Mouse (Mus musculus) CH12.LX (cell line): ENCODE measurements around the gene Babam2. TPM values are rescaled to one million over a fixed set of nuclear protein-coding genes. Genes with fewer than 3 reads are reported as not detected.

Source experiments
- DNase-seq: peaks from one replicate; pipeline ENCODE4 v3.0.0-alpha.2; 2013; ENCODE audit errors: extremely low read depth
- H3K27ac ChIP-seq: 2 replicates; pipeline ENCODE4 v1.5.1; 2012; ENCODE audit warnings: low read depth, mild to moderate bottlenecking, control low read depth, moderate library complexity; ENCODE audit not compliant: insufficient read depth
- H3K27me3 ChIP-seq: replicated peaks from 2 replicates; pipeline ENCODE3; 2012; ENCODE audit warnings: inconsistent platforms
- H3K36me3 ChIP-seq, 2 experiments: replicated peaks in 1 of 2; 2 replicates each; pipeline versions ENCODE3 to v1.6.1; 2012; ENCODE audit warnings: inconsistent platforms in 1 of 2, low read length in 1 of 2, mild to moderate bottlenecking in 1 of 2, mixed read lengths in 1 of 2, moderate library complexity in 1 of 2; ENCODE audit not compliant: control insufficient read depth in 1 of 2, insufficient read depth in 1 of 2
- H3K4me1 ChIP-seq, 2 experiments: 2 replicates each; pipeline ENCODE4 v1.6.1; 2012; ENCODE audit warnings: inconsistent platforms in 1 of 2, moderate library complexity in 1 of 2; ENCODE audit not compliant: insufficient read depth in 2 of 2, control insufficient read depth in 1 of 2
- H3K4me2 ChIP-seq: 2 replicates; pipeline ENCODE4 v1.6.1; 2012; ENCODE audit warnings: low read depth, mild to moderate bottlenecking, control low read depth; ENCODE audit not compliant: poor library complexity, insufficient read depth, severe bottlenecking
- H3K4me3 ChIP-seq, 3 experiments: fragments of 150-350 bp in 1 of 3; sonication (generic) in 1 of 3; replicated peaks in 1 of 3; 2 replicates each; pipeline versions ENCODE3 to v1.5.1; 2011 to 2012; ENCODE audit warnings: low read depth in 2 of 3, low read length in 2 of 3, mild to moderate bottlenecking in 2 of 3, moderate library complexity in 2 of 3, control low read depth in 1 of 3, improper control_type of control experiment in 1 of 3, inconsistent platforms in 1 of 3, mixed read lengths in 1 of 3; ENCODE audit not compliant: poor library complexity in 1 of 3
- H3K79me2 ChIP-seq: replicated peaks from 2 replicates; pipeline ENCODE4 v1.6.1; 2012; ENCODE audit warnings: mild to moderate bottlenecking, moderate library complexity; ENCODE audit not compliant: control insufficient read depth, poor library complexity, insufficient read depth, severe bottlenecking; ENCODE audit errors: extremely low read depth
- H3K9ac ChIP-seq: 2 replicates; pipeline ENCODE4 v1.6.1; 2012; ENCODE audit warnings: low read depth, mild to moderate bottlenecking, control low read depth, moderate library complexity; ENCODE audit not compliant: insufficient read depth
- H3K9me3 ChIP-seq: replicated peaks from 2 replicates; pipeline ENCODE3; 2012; ENCODE audit warnings: low read length, inconsistent platforms, mixed read lengths
- BHLHE40 ChIP-seq: IDR thresholded peaks from 2 replicates; pipeline ENCODE4 v1.6.1; 2011; ENCODE audit warnings: mild to moderate bottlenecking, low read depth, low read length, improper control_type of control experiment
- CHD1 ChIP-seq: IDR thresholded peaks from 2 replicates; pipeline ENCODE4 v1.6.1; 2012; ENCODE audit warnings: low read depth, low read length, improper control_type of control experiment, inconsistent platforms
- CHD2 ChIP-seq: IDR thresholded peaks from 2 replicates; pipeline ENCODE4 v1.6.1; 2011; ENCODE audit warnings: low read length, improper control_type of control experiment
- CTCF ChIP-seq, 2 experiments: IDR thresholded peaks in 1 of 2; conservative IDR thresholded peaks in 1 of 2; 2 replicates each; pipeline ENCODE4 v1.5.1; 2011 to 2012; ENCODE audit warnings: low read depth in 2 of 2, low read length in 2 of 2, improper control_type of control experiment in 1 of 2, inconsistent platforms in 1 of 2, mild to moderate bottlenecking in 1 of 2, moderate library complexity in 1 of 2
- EP300 ChIP-seq: IDR thresholded peaks from 2 replicates; pipeline ENCODE4 v1.6.1; 2011; ENCODE audit warnings: low read length, improper control_type of control experiment
- ETS1 ChIP-seq: conservative IDR thresholded peaks from 2 replicates; pipeline ENCODE4 v1.6.1; 2012; ENCODE audit warnings: low read depth, mild to moderate bottlenecking, inconsistent platforms, low read length, improper control_type of control experiment, moderate library complexity
- GABPA ChIP-seq: IDR thresholded peaks from 2 replicates; pipeline ENCODE4 v1.6.1; 2012; ENCODE audit warnings: low read depth, low read length, improper control_type of control experiment, inconsistent platforms; ENCODE audit not compliant: insufficient replicate concordance
- HCFC1 ChIP-seq: IDR thresholded peaks from 2 replicates; pipeline ENCODE4 v1.6.1; 2012; ENCODE audit warnings: low read depth, mild to moderate bottlenecking, inconsistent platforms, low read length, improper control_type of control experiment
- JUND ChIP-seq: conservative IDR thresholded peaks from 2 replicates; pipeline ENCODE4 v1.6.1; 2011; ENCODE audit warnings: low read depth, low read length, improper control_type of control experiment
- MAZ ChIP-seq: IDR thresholded peaks from 2 replicates; pipeline ENCODE4 v1.6.1; 2012; ENCODE audit warnings: low read depth, mild to moderate bottlenecking, inconsistent platforms, low read length, improper control_type of control experiment, moderate library complexity
- MEF2A ChIP-seq: IDR thresholded peaks from 2 replicates; pipeline ENCODE4 v1.6.1; 2014; ENCODE audit warnings: low read depth, mild to moderate bottlenecking, inconsistent platforms, low read length, improper control_type of control experiment, borderline replicate concordance
- MXI1 ChIP-seq: IDR thresholded peaks from 2 replicates; pipeline ENCODE4 v1.6.1; 2011; ENCODE audit warnings: mild to moderate bottlenecking, low read depth, low read length, improper control_type of control experiment
- NELFE ChIP-seq: IDR thresholded peaks from 2 replicates; pipeline ENCODE4 v1.6.1; 2011; ENCODE audit warnings: low read depth, low read length, improper control_type of control experiment
- POLR2A ChIP-seq: IDR thresholded peaks from 2 replicates; pipeline ENCODE4 v1.6.1; 2011; ENCODE audit warnings: low read depth, mild to moderate bottlenecking, improper control_type of control experiment, low read length
- POLR2AphosphoS2 ChIP-seq: IDR thresholded peaks from 2 replicates; pipeline ENCODE4 v1.6.1; 2011; ENCODE audit warnings: low read depth, low read length, improper control_type of control experiment
- RAD21 ChIP-seq: IDR thresholded peaks from 2 replicates; pipeline ENCODE4 v1.6.1; 2011; ENCODE audit warnings: low read depth, mild to moderate bottlenecking, low read length, improper control_type of control experiment, moderate library complexity
- SIN3A ChIP-seq: IDR thresholded peaks from 2 replicates; pipeline ENCODE4 v1.6.1; 2012; ENCODE audit warnings: low read length, improper control_type of control experiment, inconsistent platforms
- USF2 ChIP-seq: conservative IDR thresholded peaks from 2 replicates; pipeline ENCODE4 v1.6.1; 2011; ENCODE audit warnings: low read depth, low read length, improper control_type of control experiment
- ZKSCAN1 ChIP-seq: IDR thresholded peaks from 2 replicates; pipeline ENCODE4 v1.6.1; 2012; ENCODE audit warnings: low read depth, inconsistent platforms, low read length, improper control_type of control experiment, borderline replicate concordance
- ZMIZ1 ChIP-seq: IDR thresholded peaks from 2 replicates; pipeline ENCODE4 v1.6.1; 2012; ENCODE audit warnings: low read depth, mild to moderate bottlenecking, inconsistent platforms, low read length, improper control_type of control experiment
- ZNF384 ChIP-seq: IDR thresholded peaks from 2 replicates; pipeline ENCODE4 v1.6.1; 2012; ENCODE audit warnings: low read depth, low read length, improper control_type of control experiment, inconsistent platforms
- dilution Hi-C: fragments of 300-500 bp; cut with MboI; formaldehyde crosslinking; loops from 2 replicates; pipeline ENCODE4 v1.14.3; 2020; ENCODE audit warnings: low sequenced_read_pairs; ENCODE audit not compliant: extremely low pct_unique_long_range_greater_than_20kb, extremely low pct_ligation_motif_present
- in situ Hi-C: fragments of 300-500 bp; cut with MboI; formaldehyde crosslinking; loops from 3 replicates; pipeline ENCODE4 v1.14.3; 2019; ENCODE audit warnings: low sequenced_read_pairs, low pct_ligation_motif_present, low pct_unique_long_range_greater_than_20kb, mixed read lengths
- polyA plus RNA-seq: library from polyadenylated mRNA; unstranded; fragments of >175 nt; gene quantifications from 2 replicates; pipeline ENCODE4 v1.2.1, GENCODE M21; 2012; ENCODE audit warnings: low read depth; ENCODE audit not compliant: insufficient read length
- total RNA-seq, 2 experiments: library from RNA; depleted of rRNA; stranded (reverse); fragments of 300-350 nt in 1 of 2; fragments of >200 nt in 1 of 2; gene quantifications; 2 replicates each; pipeline ENCODE4 v1.2.3; 2012 to 2014

The Babam2 gene
- total and polyA plus RNA-seq, 3 experiments: 38.2 to 78.0 (median 39.8) TPM

- no peaks in the 10 kb centered on the region for H3K27me3 ChIP-seq
- no peak overlapping the region for H3K4me3 ChIP-seq
- no peak overlapping the region for H3K9ac ChIP-seq
- no peak overlapping the region for H3K27ac ChIP-seq
- H3K4me2 ChIP-seq: no peak overlapping the region
- H3K4me1 ChIP-seq: peaks cover 0 to 30% of the 10 kb centered on the region in 2 experiments; a peak in 3 of 4 replicates
- in situ Hi-C loops: no loop called here
- H3K79me2 ChIP-seq: no peaks in the 10 kb centered on the region
- H3K36me3 ChIP-seq: no peaks in the 10 kb centered on the region
- H3K9me3 ChIP-seq: no peaks in the 10 kb centered on the region
- TF ChIP-seq USF2 (no peak), ZNF384 (no peak), MEF2A (no peak), CHD2 (no peak), MAZ (no peak), HCFC1 (no peak), CHD1 (no peak), POLR2AphosphoS2 (no peak), JUND (no peak), SIN3A (no peak), ZKSCAN1 (no peak), ZMIZ1 (no peak), GABPA (no peak)
- dilution Hi-C loops: no loop called here
- no peak for DNase-seq
Measured at GRCm38 (mm10) chr5:31766841-31767542, 69.5 kb downstream of the Babam2 start.

- H3K27me3 ChIP-seq: no peaks in the 10 kb centered on the region
- dilution Hi-C loops: no loop called here
- no peak for DNase-seq
- TF ChIP-seq BHLHE40: no peak
- TF ChIP-seq EP300: no peak
- TF ChIP-seq MXI1: no peak
- TF ChIP-seq ETS1: no peak
- no peak for TF ChIP-seq CTCF (conservative IDR thresholded peaks at IDR 0.05 in 1 of 2, IDR thresholded peaks at IDR 0.05 in 1 of 2; ENCODE audit: low read depth in 2 of 2, low read length in 2 of 2)
- TF ChIP-seq RAD21: no peak
- no peak for TF ChIP-seq NELFE
- no peak for TF ChIP-seq POLR2A
- no peaks in the 10 kb centered on the region for H3K36me3 ChIP-seq
- no peaks in the 10 kb centered on the region for H3K9me3 ChIP-seq
- no peak overlapping the region for H3K27ac ChIP-seq
- H3K4me1 ChIP-seq: peaks cover 0 to 30% of the 10 kb centered on the region in 2 experiments; a peak in 3 of 4 replicates
- in situ Hi-C loops: no loop called here
- no peak overlapping the region for H3K4me3 ChIP-seq
- no peaks in the 10 kb centered on the region for H3K79me2 ChIP-seq
- no peak overlapping the region for H3K9ac ChIP-seq
- H3K4me2 ChIP-seq: no peak overlapping the region
Measured at GRCm38 (mm10) chr5:31771486-31771885, 74.0 kb downstream of the Babam2 start.
